Mouse (Mus musculus) heart, postnatal 0 days (tissue): ENCODE data around the gene Mcmbp. TPM values are rescaled to one million over a fixed set of nuclear protein-coding genes. Genes with fewer than 3 reads are reported as not detected.

ENCODE experiments used
- ATAC-seq: fragments of 200-750 bp; cut with Nextera tagmentation; 2 replicates; pipeline ENCODE4 v1.8.0; 2017; ENCODE audit warnings: low read depth, moderate number of reproducible peaks, moderate library complexity; ENCODE audit not compliant: insufficient read depth
- DNase-seq: peaks from one replicate; pipeline ENCODE4 v3.0.0-alpha.2; 2016; ENCODE audit warnings: low spot score
- H3K27ac ChIP-seq: fragments of 300-500 bp; sonication (generic); 2 replicates; pipeline ENCODE4 v1.5.1; 2014; ENCODE audit warnings: low read depth, mild to moderate bottlenecking
- H3K27me3 ChIP-seq: fragments of 300-500 bp; sonication (generic); 2 replicates; pipeline ENCODE4 v1.6.1; 2014; ENCODE audit warnings: low read length, mixed read lengths; ENCODE audit not compliant: control insufficient read depth, insufficient read depth
- H3K36me3 ChIP-seq: fragments of 300-500 bp; sonication (generic); replicated peaks from 2 replicates; pipeline ENCODE4 v1.6.1; 2014; ENCODE audit warnings: low read length, mixed read lengths; ENCODE audit not compliant: control insufficient read depth, insufficient read depth
- H3K4me1 ChIP-seq: fragments of 300-500 bp; sonication (generic); 2 replicates; pipeline ENCODE4 v1.6.1; 2014; ENCODE audit warnings: antibody characterized with exemption; ENCODE audit not compliant: control insufficient read depth, insufficient read depth
- H3K4me2 ChIP-seq: fragments of 300-500 bp; sonication (generic); 2 replicates; pipeline ENCODE4 v1.6.1; 2014; ENCODE audit warnings: low read depth, mild to moderate bottlenecking, low read length, moderate library complexity
- H3K4me3 ChIP-seq: fragments of 300-500 bp; sonication (generic); 2 replicates; pipeline ENCODE4 v1.5.1; 2014; ENCODE audit warnings: low read depth, low read length
- H3K9ac ChIP-seq: fragments of 300-500 bp; sonication (generic); replicated peaks from 2 replicates; pipeline ENCODE4 v1.6.1; 2014; ENCODE audit warnings: low read depth, low read length, mixed read lengths
- H3K9me3 ChIP-seq: fragments of 300-500 bp; sonication (generic); replicated peaks from 2 replicates; pipeline ENCODE4 v1.6.1; 2016; ENCODE audit warnings: low read length; ENCODE audit not compliant: control insufficient read depth
- CTCF ChIP-seq: IDR thresholded peaks from 2 replicates; pipeline ENCODE4 v1.5.1; 2016; ENCODE audit warnings: antibody characterized with exemption, control low read depth, low read depth
- EP300 ChIP-seq: IDR thresholded peaks from 2 replicates; pipeline ENCODE4 v1.6.1; 2016; ENCODE audit warnings: antibody characterized with exemption, low read depth
- WGBS: fragments of 180-500 bp; shearing (Covaris S2); extraction: QIAGEN DNeasy Blood & Tissue Kit; methylation state at CpG from one replicate; pipeline ENCODE4 v1.1.7; 2014; 5-methylcytosine and 5-hydroxymethylcytosine counted together
- polyA plus RNA-seq: library from polyadenylated mRNA; unstranded; fragments of >200 nt; fragmentation: Nextera tagmentation; extraction: Ambion mirVana; gene quantifications from 2 replicates; pipeline ENCODE4 v1.2.1, GENCODE M21; 2015
- total RNA-seq: library from RNA; depleted of rRNA; stranded (reverse); fragments of >200 nt; gene quantifications from 2 replicates; pipeline ENCODE4 v1.2.3, GENCODE M21; 2014; ENCODE audit warnings: low replicate concordance

The Mcmbp gene
- total and polyA plus RNA-seq, 2 experiments from 2014 or later, result 25.4 to 39.4 TPM

GRCm38 (mm10) chr7:128690070-128690469 is 50.2 kb downstream of the Mcmbp start:
- 15% methylated on average over 7 of the region's 7 CpGs for whole genome bisulfite sequencing
- H3K9me3 ChIP-seq, result no peaks in the 10 kb centered on the region
- ATAC-seq (peak; percentile 62; the same call in 1 of the 2 replicates), DNase-seq (peak; percentile 73)
- peaks cover 40% of the 10 kb centered on the region for H3K36me3 ChIP-seq
- no peak overlapping the region for H3K4me3 ChIP-seq
- H3K9ac ChIP-seq, result no peak overlapping the region
- H3K27ac ChIP-seq, result no peak overlapping the region
- no peak overlapping the region for H3K4me2 ChIP-seq
- TF ChIP-seq EP300, result no peak
- peak; percentile 93 for TF ChIP-seq CTCF
- H3K27me3 ChIP-seq, result no peaks in the 10 kb centered on the region
- no peaks in the 10 kb centered on the region for H3K4me1 ChIP-seq

- no peak overlapping the region for H3K9ac ChIP-seq
- peaks cover 40% of the 10 kb centered on the region for H3K36me3 ChIP-seq
- H3K27ac ChIP-seq, result no peak overlapping the region
- no peaks in the 10 kb centered on the region for H3K9me3 ChIP-seq
- TF ChIP-seq EP300 (no peak), CTCF (no peak)
- no peak overlapping the region for H3K4me3 ChIP-seq
- WGBS, result 86% methylated on average over 8 of the region's 8 CpGs
- DNase-seq (no peak), ATAC-seq (no peak)
- H3K27me3 ChIP-seq, result no peaks in the 10 kb centered on the region
- H3K4me1 ChIP-seq, result no peaks in the 10 kb centered on the region
- H3K4me2 ChIP-seq, result no peak overlapping the region
These were observed 50.9 kb downstream of the Mcmbp start for GRCm38 (mm10) chr7:128689347-128689746.

- Histone ChIP-seq H3K9ac (no peak overlapping the region), H3K36me3 (peaks cover 38% of the 10 kb centered on the region), H3K4me2 (peak overlapping the region; percentile 60), H3K27me3 (no peaks in the 10 kb centered on the region), H3K27ac (no peak overlapping the region), H3K4me3 (peak overlapping the region; percentile 43), H3K4me1 (no peaks in the 10 kb centered on the region), H3K9me3 (no peaks in the 10 kb centered on the region)
- peak; percentile 37 for DNase-seq
- no peak for TF ChIP-seq EP300
- no peak for TF ChIP-seq CTCF
- WGBS, result 43% methylated on average over 56 of the region's 56 CpGs
- ATAC-seq, result peak; percentile 39; the same call in 1 of the 2 replicates
These were observed 52.3 kb downstream of the Mcmbp start for GRCm38 (mm10) chr7:128687821-128688564.

- peaks cover 22% of the 10 kb centered on the region for H3K36me3 ChIP-seq
- H3K9ac ChIP-seq, result no peak overlapping the region
- H3K27ac ChIP-seq, result no peak overlapping the region
- no peaks in the 10 kb centered on the region for H3K4me1 ChIP-seq
- no peak overlapping the region for H3K4me3 ChIP-seq
- no peak for TF ChIP-seq CTCF
- no peak for TF ChIP-seq EP300
- DNase-seq, result no peak
- no peaks in the 10 kb centered on the region for H3K27me3 ChIP-seq
- H3K9me3 ChIP-seq, result no peaks in the 10 kb centered on the region
- 58% methylated on average over 3 of the region's 3 CpGs for WGBS
- ATAC-seq, result no peak
- H3K4me2 ChIP-seq, result no peak overlapping the region
These were observed 61.7 kb downstream of the Mcmbp start for GRCm38 (mm10) chr7:128678546-128678945.

GRCm38 (mm10) chr7:128672408-128673010 is 67.8 kb downstream of the Mcmbp start:
- no peak for DNase-seq
- H3K27ac ChIP-seq, result 0 out of 2 replicates have a peak overlapping the region, but pooled peaks have one; percentile 30
- 12% methylated on average over 15 of the region's 15 CpGs for WGBS
- H3K9me3 ChIP-seq, result no peaks in the 10 kb centered on the region
- H3K9ac ChIP-seq, result no peak overlapping the region
- H3K4me3 ChIP-seq, result peak overlapping the region; percentile 1; the same call in 1 of the 2 replicates
- H3K36me3 ChIP-seq, result peaks cover 19% of the 10 kb centered on the region
- H3K27me3 ChIP-seq, result no peaks in the 10 kb centered on the region
- TF ChIP-seq CTCF (no peak), EP300 (no peak)
- peak; percentile 69 for ATAC-seq
- peak overlapping the region; percentile 50 for H3K4me2 ChIP-seq
- peaks cover 8% of the 10 kb centered on the region for H3K4me1 ChIP-seq
